Mouse (Mus musculus): ENCODE measurements at regions not wholly inside any gene's neighbourhood (a gene's known extent, or its start where the extent isn't known, plus 50 kb on each side); places are given as distances from the start of the nearest gene placed in this dataset.
A peak's percentile ranks its signal among the peaks of the same experiment; 100 is the strongest.

GRCm38 (mm10) chr1:126993061-126993640 lies 162.6 kb upstream of the Nckap5 start:
- Histone ChIP-seq H3K4me3 (no peak overlapping the region), H3K9ac (no peak overlapping the region), H3K36me3 (no peaks in the 10 kb centered on the region), H3K9me3 (no peaks in the 10 kb centered on the region), H3K27ac (no peak overlapping the region), H3K27me3 (no peaks in the 10 kb centered on the region), H3K4me1 (replicated peaks) (0 out of 2 replicates have a peak, but pooled peaks cover 7% of the 10 kb centered on the region), H3K4me2 (no peak overlapping the region)
- ATAC-seq (ENCODE audit: low FRiP score), result peak; percentile 77
- 69% methylated on average over 1 of the region's 1 CpGs for WGBS

- H3K27ac ChIP-seq, result no peak overlapping the region
- H3K27me3 ChIP-seq, result no peaks in the 10 kb centered on the region
- no peak overlapping the region; the same call in 1 of the 2 replicates for H3K9ac ChIP-seq
- 0 out of 2 replicates have a peak, but pooled peaks cover 7% of the 10 kb centered on the region for H3K4me1 ChIP-seq (replicated peaks)
- H3K4me3 ChIP-seq, result no peak overlapping the region
- H3K36me3 ChIP-seq, result no peaks in the 10 kb centered on the region
- WGBS, result 47% methylated on average over 4 of the region's 4 CpGs
- no peak overlapping the region for H3K4me2 ChIP-seq
- peak; percentile 53; the same call in 1 of the 2 replicates for ATAC-seq (ENCODE audit: low FRiP score)
- no peaks in the 10 kb centered on the region for H3K9me3 ChIP-seq
Observed at GRCm38 (mm10) chr1:126992441-126992840, 161.8 kb upstream of the Nckap5 start.

DNA sequence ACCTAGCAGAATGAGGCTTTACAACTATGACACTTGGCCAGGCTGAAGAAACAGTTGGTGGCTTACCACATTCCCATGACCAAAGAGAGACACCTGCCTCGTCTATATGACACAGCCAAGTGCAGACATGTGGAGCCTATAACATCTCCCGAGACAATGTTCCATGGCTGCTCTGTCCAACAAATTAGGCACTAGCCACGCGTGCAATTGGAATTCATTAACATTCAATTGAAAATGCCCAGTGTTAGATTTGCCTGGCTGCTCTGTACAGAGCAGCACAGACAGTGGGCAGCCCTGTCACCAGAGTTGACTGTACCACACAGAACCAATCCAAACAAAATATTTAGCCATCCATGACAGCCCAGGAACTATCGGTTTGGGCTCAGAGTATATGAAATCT lies 152.2 kb upstream of the Nckap5 start:
- H3K4me1 ChIP-seq (replicated peaks), result no peaks in the 10 kb centered on the region
- H3K4me3 ChIP-seq, result no peak overlapping the region
- no peaks in the 10 kb centered on the region for H3K36me3 ChIP-seq
- no peaks in the 10 kb centered on the region for H3K27me3 ChIP-seq
- H3K4me2 ChIP-seq, result no peak overlapping the region
- WGBS, result 64% methylated on average over 5 of the region's 5 CpGs
- H3K9me3 ChIP-seq, result peaks cover 10% of the 10 kb centered on the region
- no peak overlapping the region for H3K9ac ChIP-seq
- H3K27ac ChIP-seq, result no peak overlapping the region
- ATAC-seq (ENCODE audit: low FRiP score), result 0 out of 2 replicates have a peak, but pooled peaks have one; percentile 36

DNA sequence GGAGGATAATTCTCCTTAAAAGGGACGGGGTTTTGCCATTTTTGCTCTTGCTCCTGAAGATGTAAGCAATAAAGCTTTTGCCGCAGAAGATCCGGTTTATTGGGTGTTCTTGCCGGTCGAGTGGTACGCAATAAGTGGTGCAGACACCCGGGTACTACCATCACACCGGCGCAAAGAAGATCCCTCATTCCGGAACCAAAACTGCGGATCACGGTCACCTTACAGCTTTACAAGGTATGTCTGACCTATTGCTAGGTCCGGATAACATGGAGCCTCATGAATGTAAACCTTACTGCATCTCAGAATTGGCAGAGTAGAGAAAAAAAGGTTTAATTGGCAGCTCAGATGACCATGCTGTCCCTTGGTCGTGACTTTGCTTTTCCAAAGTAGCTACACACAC lies 149.7 kb upstream of the Nckap5 start:
- Histone ChIP-seq H3K9me3 (peaks cover 10% of the 10 kb centered on the region), H3K27me3 (no peaks in the 10 kb centered on the region), H3K4me3 (no peak overlapping the region), H3K4me1 (replicated peaks) (no peaks in the 10 kb centered on the region), H3K36me3 (no peaks in the 10 kb centered on the region), H3K9ac (no peak overlapping the region), H3K27ac (no peak overlapping the region), H3K4me2 (no peak overlapping the region)
- 93% methylated on average over 14 of the region's 14 CpGs for WGBS
- ATAC-seq (ENCODE audit: low FRiP score), result no peak

- 97% methylated on average over 1 of the region's 1 CpGs for WGBS
- no peaks in the 10 kb centered on the region for H3K9me3 ChIP-seq
- no peak overlapping the region for H3K4me3 ChIP-seq
- peaks cover 10% of the 10 kb centered on the region for H3K4me1 ChIP-seq (replicated peaks)
- no peak overlapping the region for H3K4me2 ChIP-seq
- ATAC-seq (ENCODE audit: low FRiP score), result no peak
- H3K27me3 ChIP-seq, result no peaks in the 10 kb centered on the region
- H3K36me3 ChIP-seq, result no peaks in the 10 kb centered on the region
- no peak overlapping the region for H3K27ac ChIP-seq
- no peak overlapping the region for H3K9ac ChIP-seq
Observed at GRCm38 (mm10) chr1:126973871-126974270, 143.3 kb upstream of the Nckap5 start.

DNA sequence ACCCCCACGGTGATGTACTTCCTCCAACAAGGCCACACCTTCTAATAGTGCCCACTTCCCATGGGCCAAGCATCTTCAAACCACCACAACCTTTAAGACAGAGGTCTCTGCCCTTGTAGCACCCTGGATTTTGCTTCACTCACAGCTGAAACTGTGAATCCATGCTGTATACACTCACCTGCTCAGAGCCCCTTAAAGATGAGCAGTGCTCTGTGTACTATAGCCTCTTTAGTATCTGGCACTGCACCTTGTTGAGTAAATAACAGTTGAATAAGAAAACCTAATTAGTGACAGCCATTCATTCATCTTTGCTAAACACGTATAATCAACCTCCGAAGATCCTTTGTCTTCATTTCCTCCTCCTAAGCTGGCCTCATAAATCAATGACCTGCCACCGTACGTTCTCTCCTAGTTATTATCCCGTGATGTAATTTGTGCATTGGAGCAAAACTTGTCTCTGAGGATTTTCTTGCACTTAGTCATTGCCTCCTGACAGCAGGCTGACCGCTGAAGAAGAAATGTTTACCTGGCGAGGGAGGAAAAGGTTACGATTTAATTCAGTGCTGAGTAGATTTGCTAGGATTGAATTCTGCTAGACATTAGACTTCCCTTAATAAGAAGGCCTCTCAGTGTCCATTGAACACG lies 141.3 kb upstream of the Nckap5 start:
- H3K9ac ChIP-seq, result no peak overlapping the region
- H3K4me1 ChIP-seq (replicated peaks), result peaks cover 10% of the 10 kb centered on the region
- H3K27ac ChIP-seq, result peak overlapping the region; percentile 73
- WGBS, result 44% methylated on average over 10 of the region's 10 CpGs
- peak; percentile 46; the same call in 1 of the 2 replicates for ATAC-seq (ENCODE audit: low FRiP score)
- no peak overlapping the region for H3K4me3 ChIP-seq
- H3K36me3 ChIP-seq, result no peaks in the 10 kb centered on the region
- H3K4me2 ChIP-seq, result no peak overlapping the region
- no peaks in the 10 kb centered on the region for H3K9me3 ChIP-seq
- H3K27me3 ChIP-seq, result no peaks in the 10 kb centered on the region

DNA sequence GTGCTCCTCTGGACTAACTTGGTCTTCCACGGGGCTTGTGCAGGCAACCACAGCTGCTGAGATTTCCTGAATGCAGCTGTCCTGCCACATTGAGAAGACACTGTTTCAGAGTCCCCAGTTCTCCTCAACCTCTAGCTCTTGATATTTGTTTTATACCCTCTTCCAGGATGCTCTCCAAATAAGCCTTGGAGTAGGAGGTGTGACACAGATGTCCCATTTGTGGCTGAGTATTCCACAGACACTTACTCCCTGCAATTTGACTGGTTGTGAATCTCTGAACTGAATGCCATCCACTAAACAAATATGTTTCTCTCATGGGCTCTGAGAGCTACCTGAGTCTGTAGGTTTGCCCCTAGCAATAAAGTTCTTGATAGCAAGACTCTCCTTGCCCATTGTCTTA lies 140.5 kb upstream of the Nckap5 start:
- no peak overlapping the region for H3K4me2 ChIP-seq
- H3K27ac ChIP-seq, result no peak overlapping the region
- no peaks in the 10 kb centered on the region for H3K27me3 ChIP-seq
- H3K9me3 ChIP-seq, result no peaks in the 10 kb centered on the region
- no peak overlapping the region for H3K4me3 ChIP-seq
- no peak overlapping the region for H3K9ac ChIP-seq
- H3K4me1 ChIP-seq (replicated peaks), result peaks cover 10% of the 10 kb centered on the region
- H3K36me3 ChIP-seq, result no peaks in the 10 kb centered on the region
- 92% methylated on average over 1 of the region's 1 CpGs for WGBS
- no peak for ATAC-seq (ENCODE audit: low FRiP score)

- no peaks in the 10 kb centered on the region for H3K27me3 ChIP-seq
- H3K27ac ChIP-seq, result no peak overlapping the region
- ATAC-seq (ENCODE audit: low FRiP score), result no peak
- no peaks in the 10 kb centered on the region for H3K36me3 ChIP-seq
- no peak overlapping the region for H3K9ac ChIP-seq
- H3K4me1 ChIP-seq (replicated peaks), result no peaks in the 10 kb centered on the region
- no peaks in the 10 kb centered on the region for H3K9me3 ChIP-seq
- no peak overlapping the region for H3K4me3 ChIP-seq
- H3K4me2 ChIP-seq, result no peak overlapping the region
Observed at GRCm38 (mm10) chr1:126966394-126966793, 135.8 kb upstream of the Nckap5 start.

- H3K4me3 ChIP-seq, result no peak overlapping the region
- peak overlapping the region; percentile 56 for H3K27ac ChIP-seq
- WGBS, result 71% methylated on average over 12 of the region's 12 CpGs
- H3K9ac ChIP-seq, result no peak overlapping the region; the same call in 1 of the 2 replicates
- H3K4me1 ChIP-seq (replicated peaks), result peaks cover 8% of the 10 kb centered on the region
- no peak overlapping the region for H3K4me2 ChIP-seq
- no peaks in the 10 kb centered on the region for H3K36me3 ChIP-seq
- ATAC-seq (ENCODE audit: low FRiP score), result no peak
- no peaks in the 10 kb centered on the region for H3K27me3 ChIP-seq
- H3K9me3 ChIP-seq, result no peaks in the 10 kb centered on the region
Observed at GRCm38 (mm10) chr1:126955839-126956720, 125.5 kb upstream of the Nckap5 start.

GRCm38 (mm10) chr1:126947860-126948259 lies 117.3 kb upstream of the Nckap5 start:
- Histone ChIP-seq H3K9ac (no peak overlapping the region), H3K4me3 (no peak overlapping the region), H3K36me3 (no peaks in the 10 kb centered on the region), H3K4me1 (replicated peaks) (no peaks in the 10 kb centered on the region), H3K9me3 (no peaks in the 10 kb centered on the region), H3K27me3 (no peaks in the 10 kb centered on the region), H3K4me2 (no peak overlapping the region), H3K27ac (no peak overlapping the region)
- WGBS, result 97% methylated on average over 1 of the region's 1 CpGs
- ATAC-seq (ENCODE audit: low FRiP score), result no peak

- ATAC-seq (ENCODE audit: low FRiP score), result 0 out of 2 replicates have a peak, but pooled peaks have one; percentile 21
- Histone ChIP-seq H3K9ac (no peak overlapping the region), H3K36me3 (no peaks in the 10 kb centered on the region), H3K4me2 (no peak overlapping the region), H3K4me3 (no peak overlapping the region), H3K27ac (0 out of 2 replicates have a peak overlapping the region, but pooled peaks have one; percentile 4), H3K4me1 (replicated peaks) (peaks cover 26% of the 10 kb centered on the region), H3K9me3 (no peaks in the 10 kb centered on the region), H3K27me3 (no peaks in the 10 kb centered on the region)
- 52% methylated on average over 4 of the region's 4 CpGs for WGBS
Observed at GRCm38 (mm10) chr1:126932658-126933057, 102.1 kb upstream of the Nckap5 start.

- H3K9ac ChIP-seq, result no peak overlapping the region
- 0 out of 2 replicates have a peak overlapping the region, but pooled peaks have one; percentile 62 for H3K27ac ChIP-seq
- no peak overlapping the region for H3K4me3 ChIP-seq
- peak; percentile 24; the same call in 1 of the 2 replicates for ATAC-seq (ENCODE audit: low FRiP score)
- WGBS, result 8% methylated on average over 6 of the region's 6 CpGs
- H3K9me3 ChIP-seq, result no peaks in the 10 kb centered on the region
- no peaks in the 10 kb centered on the region for H3K27me3 ChIP-seq
- H3K36me3 ChIP-seq, result no peaks in the 10 kb centered on the region
- peaks cover 35% of the 10 kb centered on the region for H3K4me1 ChIP-seq (replicated peaks)
- no peak overlapping the region for H3K4me2 ChIP-seq
Observed at GRCm38 (mm10) chr1:126931754-126932153, 101.2 kb upstream of the Nckap5 start.

Data from hindbrain, embryonic 13.5 days (tissue).